Mouse (Mus musculus): ENCODE results near the gene Irf2bpl. TPM values are rescaled to one million over a fixed set of nuclear protein-coding genes. Genes with fewer than 3 reads are reported as not detected.

Gene Irf2bpl
- polyA plus RNA-seq, 1 experiment from 2014 or later = 80.2 TPM

GRCm38 (mm10) chr12:86895703-86896409, 11.3 kb upstream of the Irf2bpl start:
- no peak for ATAC-seq (ENCODE audit: low FRiP score, low TSS enrichment)
- Histone ChIP-seq H3K4me2 (ENCODE audit: low read length) (peak overlapping the region; percentile 69), H3K4me3 (replicated peaks; ENCODE audit: low read depth, low read length) (peak overlapping the region; percentile 32), H3K9me3 (ENCODE audit: control insufficient read depth, low read length) (no peaks in the 10 kb centered on the region), H3K9ac (replicated peaks; ENCODE audit: low read length) (peak overlapping the region; percentile 58), H3K36me3 (ENCODE audit: control insufficient read depth, insufficient read depth, low read length) (no peaks in the 10 kb centered on the region), H3K27ac (replicated peaks; ENCODE audit: low read depth, low read length) (peak overlapping the region; percentile 99), H3K27me3 (ENCODE audit: control insufficient read depth, insufficient read depth, low read length) (no peaks in the 10 kb centered on the region), H3K4me1 (ENCODE audit: control insufficient read depth, insufficient read depth, low read length) (peaks cover 77% of the 10 kb centered on the region)
- WGBS = 43% methylated on average over 4 of the region's 4 CpGs
- DNase-seq = no peak

DNA sequence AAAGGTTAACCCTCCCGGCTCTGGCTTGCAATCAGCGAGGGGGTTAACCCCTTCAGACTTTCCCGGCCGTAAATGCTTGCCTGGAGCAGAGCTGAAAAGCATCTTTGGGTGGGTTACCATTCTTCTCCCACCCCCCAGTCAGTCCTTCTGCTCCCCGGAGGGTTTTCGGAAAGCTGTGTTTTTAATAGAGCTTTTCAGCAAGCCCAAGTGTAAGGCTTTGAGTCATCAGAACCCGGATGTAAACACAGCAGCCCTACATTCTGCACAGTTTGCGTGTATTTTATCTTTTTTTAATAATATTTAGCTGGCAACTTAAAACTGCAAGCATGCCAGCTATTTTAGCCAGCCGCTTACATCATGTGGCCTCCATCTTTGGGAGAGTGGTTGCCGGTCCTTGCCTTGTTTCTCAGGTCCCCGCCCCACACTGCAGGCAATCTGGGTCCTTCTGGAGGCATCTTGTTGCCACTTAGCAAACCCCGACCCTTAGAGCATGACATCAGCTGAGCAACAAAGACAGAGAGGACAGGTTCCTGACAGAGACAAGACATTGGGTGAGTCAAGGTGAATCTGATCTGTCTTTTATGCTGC, 10.3 kb upstream of the Irf2bpl start:
- H3K27me3 ChIP-seq (ENCODE audit: control insufficient read depth, insufficient read depth, low read length) = no peaks in the 10 kb centered on the region
- H3K9ac ChIP-seq (replicated peaks; ENCODE audit: low read length) = peak overlapping the region; percentile 58
- ATAC-seq (ENCODE audit: low FRiP score, low TSS enrichment) (peak; percentile 17), DNase-seq (no peak)
- 0% methylated on average over 12 of the region's 12 CpGs for WGBS
- H3K4me1 ChIP-seq (ENCODE audit: control insufficient read depth, insufficient read depth, low read length) = peaks cover 87% of the 10 kb centered on the region
- H3K27ac ChIP-seq (replicated peaks; ENCODE audit: low read depth, low read length) = peak overlapping the region; percentile 99
- H3K4me3 ChIP-seq (replicated peaks; ENCODE audit: low read depth, low read length) = peak overlapping the region; percentile 32
- H3K4me2 ChIP-seq (ENCODE audit: low read length) = peak overlapping the region; percentile 69
- H3K36me3 ChIP-seq (ENCODE audit: control insufficient read depth, insufficient read depth, low read length) = no peaks in the 10 kb centered on the region
- H3K9me3 ChIP-seq (ENCODE audit: control insufficient read depth, low read length) = no peaks in the 10 kb centered on the region

GRCm38 (mm10) chr12:86894184-86894839, 9.7 kb upstream of the Irf2bpl start:
- Histone ChIP-seq H3K27me3 (ENCODE audit: control insufficient read depth, insufficient read depth, low read length) (no peaks in the 10 kb centered on the region), H3K4me1 (ENCODE audit: control insufficient read depth, insufficient read depth, low read length) (peaks cover 89% of the 10 kb centered on the region), H3K36me3 (ENCODE audit: control insufficient read depth, insufficient read depth, low read length) (no peaks in the 10 kb centered on the region), H3K9me3 (ENCODE audit: control insufficient read depth, low read length) (no peaks in the 10 kb centered on the region), H3K9ac (replicated peaks; ENCODE audit: low read length) (peak overlapping the region; percentile 64), H3K27ac (replicated peaks; ENCODE audit: low read depth, low read length) (peak overlapping the region; percentile 99), H3K4me3 (replicated peaks; ENCODE audit: low read depth, low read length) (peak overlapping the region; percentile 32), H3K4me2 (ENCODE audit: low read length) (peak overlapping the region; percentile 77)
- under 1% methylated on average over 24 of the region's 26 CpGs for WGBS
- DNase-seq (peak; percentile 100), ATAC-seq (ENCODE audit: low FRiP score, low TSS enrichment) (peak; percentile 86)

- H3K4me2 ChIP-seq (ENCODE audit: low read length) = peak overlapping the region; percentile 77
Observed at GRCm38 (mm10) chr12:86893326-86894183, 9.0 kb upstream of the Irf2bpl start.

DNA sequence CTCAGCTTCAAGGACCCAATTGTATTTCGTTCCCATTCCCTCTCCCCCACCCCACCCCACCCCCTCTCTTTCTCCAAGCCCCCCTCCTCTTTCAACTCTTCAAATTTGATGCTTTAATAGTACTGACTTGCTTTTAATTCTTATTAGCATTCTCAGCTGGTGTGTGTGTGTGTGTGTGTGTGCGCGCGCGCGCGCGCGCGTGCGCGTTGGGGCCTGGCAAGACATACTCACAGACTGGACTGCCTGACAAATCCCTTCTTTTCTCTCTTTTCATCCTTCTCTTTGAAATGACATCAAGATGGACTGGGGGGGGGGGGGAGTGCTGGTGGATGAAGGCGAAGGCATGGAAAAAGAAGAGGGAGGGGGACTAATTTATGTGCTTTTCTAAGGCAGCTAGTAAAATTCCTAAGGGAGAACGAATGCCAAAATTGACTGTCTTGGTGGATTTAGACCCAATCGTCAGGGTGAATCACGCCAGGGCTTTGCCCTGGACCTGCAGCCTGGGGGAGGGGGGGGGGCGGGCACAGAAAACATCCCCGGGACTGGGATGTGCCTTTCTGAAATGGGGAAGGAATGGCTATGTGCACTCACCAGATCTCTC, 8.2 kb upstream of the Irf2bpl start:
- Histone ChIP-seq H3K9me3 (ENCODE audit: control insufficient read depth, low read length) (no peaks in the 10 kb centered on the region), H3K4me2 (ENCODE audit: low read length) (peak overlapping the region; percentile 77), H3K36me3 (ENCODE audit: control insufficient read depth, insufficient read depth, low read length) (no peaks in the 10 kb centered on the region), H3K4me1 (ENCODE audit: control insufficient read depth, insufficient read depth, low read length) (peaks cover 92% of the 10 kb centered on the region), H3K4me3 (replicated peaks; ENCODE audit: low read depth, low read length) (0 out of 2 replicates have a peak overlapping the region, but pooled peaks have one; percentile 32), H3K9ac (replicated peaks; ENCODE audit: low read length) (peak overlapping the region; percentile 64; the same call in 1 of the 2 replicates), H3K27ac (replicated peaks; ENCODE audit: low read depth, low read length) (peak overlapping the region; percentile 99), H3K27me3 (ENCODE audit: control insufficient read depth, insufficient read depth, low read length) (no peaks in the 10 kb centered on the region)
- DNase-seq (peak; percentile 89), ATAC-seq (ENCODE audit: low FRiP score, low TSS enrichment) (peak; percentile 18; the same call in 1 of the 2 replicates)
- under 1% methylated on average over 18 of the region's 18 CpGs for WGBS

More at GRCm38 (mm10) chr12:86893326-86894183, 9.0 kb upstream of the Irf2bpl start:
- peak overlapping the region; percentile 99 for H3K27ac ChIP-seq (replicated peaks; ENCODE audit: low read depth, low read length)
- H3K36me3 ChIP-seq (ENCODE audit: control insufficient read depth, insufficient read depth, low read length) = no peaks in the 10 kb centered on the region
- H3K9ac ChIP-seq (replicated peaks; ENCODE audit: low read length) = peak overlapping the region; percentile 64
- H3K27me3 ChIP-seq (ENCODE audit: control insufficient read depth, insufficient read depth, low read length) = no peaks in the 10 kb centered on the region
- no peaks in the 10 kb centered on the region for H3K9me3 ChIP-seq (ENCODE audit: control insufficient read depth, low read length)
- H3K4me3 ChIP-seq (replicated peaks; ENCODE audit: low read depth, low read length) = peak overlapping the region; percentile 32
- H3K4me1 ChIP-seq (ENCODE audit: control insufficient read depth, insufficient read depth, low read length) = peaks cover 92% of the 10 kb centered on the region
- WGBS = under 1% methylated on average over 20 of the region's 20 CpGs
- DNase-seq = peak; percentile 75
- 0 out of 2 replicates have a peak, but pooled peaks have one; percentile 1 for ATAC-seq (ENCODE audit: low FRiP score, low TSS enrichment)

- WGBS = under 1% methylated on average over 37 of the region's 37 CpGs
- Histone ChIP-seq H3K4me2 (ENCODE audit: low read length) (peak overlapping the region; percentile 77), H3K4me1 (ENCODE audit: control insufficient read depth, insufficient read depth, low read length) (peaks cover 86% of the 10 kb centered on the region), H3K9ac (replicated peaks; ENCODE audit: low read length) (peak overlapping the region; percentile 49), H3K36me3 (ENCODE audit: control insufficient read depth, insufficient read depth, low read length) (no peaks in the 10 kb centered on the region), H3K9me3 (ENCODE audit: control insufficient read depth, low read length) (no peaks in the 10 kb centered on the region), H3K27me3 (ENCODE audit: control insufficient read depth, insufficient read depth, low read length) (no peaks in the 10 kb centered on the region), H3K27ac (replicated peaks; ENCODE audit: low read depth, low read length) (peak overlapping the region; percentile 99), H3K4me3 (replicated peaks; ENCODE audit: low read depth, low read length) (peak overlapping the region; percentile 23)
- ATAC-seq (ENCODE audit: low FRiP score, low TSS enrichment) (peak; percentile 10; the same call in 1 of the 2 replicates), DNase-seq (peak; percentile 82)
Observed at GRCm38 (mm10) chr12:86891786-86892702, 7.4 kb upstream of the Irf2bpl start.

GRCm38 (mm10) chr12:86891454-86891785, 6.8 kb upstream of the Irf2bpl start:
- ATAC-seq (ENCODE audit: low FRiP score, low TSS enrichment) (no peak), DNase-seq (no peak)
- Histone ChIP-seq H3K9me3 (ENCODE audit: control insufficient read depth, low read length) (no peaks in the 10 kb centered on the region), H3K27me3 (ENCODE audit: control insufficient read depth, insufficient read depth, low read length) (no peaks in the 10 kb centered on the region), H3K9ac (replicated peaks; ENCODE audit: low read length) (peak overlapping the region; percentile 49; the same call in 1 of the 2 replicates), H3K4me3 (replicated peaks; ENCODE audit: low read depth, low read length) (peak overlapping the region; percentile 23), H3K36me3 (ENCODE audit: control insufficient read depth, insufficient read depth, low read length) (no peaks in the 10 kb centered on the region), H3K4me1 (ENCODE audit: control insufficient read depth, insufficient read depth, low read length) (peaks cover 86% of the 10 kb centered on the region), H3K27ac (replicated peaks; ENCODE audit: low read depth, low read length) (peak overlapping the region; percentile 99), H3K4me2 (ENCODE audit: low read length) (peak overlapping the region; percentile 77)
- WGBS = 3% methylated on average over 11 of the region's 11 CpGs

All from midbrain, embryonic 14.5 days (tissue).